Mouse (Mus musculus): ENCODE measurements around the gene Syne3.

Syne3 gene

GRCm38 (mm10) chr12:105031081-105032058 lies 21.8 kb upstream of the Syne3 start:
- in situ Hi-C loops (cut with MboI; ENCODE audit: unreplicated experiment in 2 of 2): loop anchor here (10.0 to 25.0 kb wide), 5 partner anchors 581 to 981 kb away; partner anchors contain the start of genes Vrk1 (in 2 of the 2), Ak7 (in 1 of the 2), Atg2b (in 1 of the 2) and Bdkrb1 (in 1 of the 2)

- in situ Hi-C loops (cut with MboI; ENCODE audit: unreplicated experiment in 2 of 2): loop anchor here (5.0 to 25.0 kb wide), 7 partner anchors 78 to 982 kb away; partner anchors contain the start of genes Vrk1 (in 2 of the 2), Ak7 (in 1 of the 2), Atg2b (in 1 of the 2) and Bdkrb1 (in 1 of the 2)
Observed at GRCm38 (mm10) chr12:105029890-105030289, 20.3 kb upstream of the Syne3 start.

GRCm38 (mm10) chr12:105027323-105027991 lies 17.8 kb upstream of the Syne3 start:
- in situ Hi-C loops (cut with MboI; ENCODE audit: unreplicated experiment in 2 of 2): loop anchor here (5.0 to 25.0 kb wide), 6 partner anchors 75 to 985 kb away; partner anchors contain the start of genes Vrk1 (in 2 of the 2), Ak7 (in 1 of the 2), Atg2b (in 1 of the 2) and Bdkrb1 (in 1 of the 2)

- in situ Hi-C loops (cut with MboI; ENCODE audit: unreplicated experiment in 2 of 2): loop anchor here (5.0 to 25.0 kb wide), 6 partner anchors 74 to 986 kb away; partner anchors contain the start of genes Vrk1 (in 2 of the 2), Ak7 (in 1 of the 2), Atg2b (in 1 of the 2) and Bdkrb1 (in 1 of the 2)
Observed at GRCm38 (mm10) chr12:105025947-105026586, 16.5 kb upstream of the Syne3 start.

- in situ Hi-C loops (cut with MboI; ENCODE audit: unreplicated experiment in 2 of 2): loop anchor here (5.0 to 25.0 kb wide), 6 partner anchors 73 to 987 kb away; partner anchors contain the start of genes Vrk1 (in 2 of the 2), Ak7 (in 1 of the 2), Atg2b (in 1 of the 2) and Bdkrb1 (in 1 of the 2)
Observed at GRCm38 (mm10) chr12:105025271-105025946, 15.8 kb upstream of the Syne3 start.

GRCm38 (mm10) chr12:105022776-105023175 lies 13.2 kb upstream of the Syne3 start:
- in situ Hi-C loops (cut with MboI; ENCODE audit: unreplicated experiment in 2 of 2): loop anchor here (10.0 to 25.0 kb wide), 3 partner anchors 278 to 1685 kb away; partner anchors contain the start of gene Otub2 (in 1 of the 2)

- in situ Hi-C loops (cut with MboI; ENCODE audit: unreplicated experiment in 2 of 2): loop anchor here (10.0 to 25.0 kb wide), 3 partner anchors 277 to 1685 kb away; partner anchors contain the start of gene Otub2 (in 1 of the 2)
Observed at GRCm38 (mm10) chr12:105022141-105022540, 12.5 kb upstream of the Syne3 start.

GRCm38 (mm10) chr12:105021441-105022069 lies 11.9 kb upstream of the Syne3 start:
- in situ Hi-C loops (cut with MboI; ENCODE audit: unreplicated experiment in 2 of 2): loop anchor here (10.0 to 25.0 kb wide), 3 partner anchors 277 to 1684 kb away; partner anchors contain the start of gene Otub2 (in 1 of the 2)

GRCm38 (mm10) chr12:105019359-105020219 lies 10.0 kb upstream of the Syne3 start:
- in situ Hi-C loops (cut with MboI; ENCODE audit: unreplicated experiment in 2 of 2): loop anchor here (5.0 to 25.0 kb wide), 4 partner anchors 267 to 1682 kb away; partner anchors contain the start of genes Dicer1 (in 1 of the 2) and Otub2 (in 1 of the 2)

- in situ Hi-C loops (cut with MboI; ENCODE audit: unreplicated experiment in 2 of 2): loop anchor here (5.0 to 25.0 kb wide), 3 partner anchors 264 to 1679 kb away; partner anchors contain the start of genes Dicer1 (in 1 of the 2) and Otub2 (in 1 of the 2)
Observed at GRCm38 (mm10) chr12:105016639-105017038, 7.0 kb upstream of the Syne3 start.

- in situ Hi-C loops (cut with MboI; ENCODE audit: unreplicated experiment in 2 of 2): loop anchor here (5.0 to 25.0 kb wide), 3 partner anchors 264 to 1679 kb away; partner anchors contain the start of genes Dicer1 (in 1 of the 2) and Otub2 (in 1 of the 2)
Observed at GRCm38 (mm10) chr12:105016199-105016598, 6.6 kb upstream of the Syne3 start.

- in situ Hi-C loops (cut with MboI; ENCODE audit: unreplicated experiment in 2 of 2): loop anchor here (25.0 kb wide), 2 partner anchors 1626 to 1676 kb away; partner anchors contain the start of gene Otub2 (in 1 of the 2)
Observed at GRCm38 (mm10) chr12:105013065-105013464, 3.5 kb upstream of the Syne3 start.

- in situ Hi-C loops (cut with MboI; ENCODE audit: unreplicated experiment in 2 of 2): loop anchor here (25.0 kb wide), 2 partner anchors 1625 to 1675 kb away; partner anchors contain the start of gene Otub2 (in 1 of the 2)
Observed at GRCm38 (mm10) chr12:105012314-105012713, 2.7 kb upstream of the Syne3 start.

GRCm38 (mm10) chr12:105011589-105011988 lies 2.0 kb upstream of the Syne3 start:
- in situ Hi-C loops (cut with MboI; ENCODE audit: unreplicated experiment in 2 of 2): loop anchor here (25.0 kb wide), 2 partner anchors 1624 to 1674 kb away; partner anchors contain the start of gene Otub2 (in 1 of the 2)

GRCm38 (mm10) chr12:105010213-105010790 lies 693 bp upstream of the Syne3 start:
- in situ Hi-C loops (cut with MboI; ENCODE audit: unreplicated experiment in 2 of 2): loop anchor here (25.0 kb wide), 2 partner anchors 1623 to 1673 kb away; partner anchors contain the start of gene Otub2 (in 1 of the 2)

- in situ Hi-C loops (cut with MboI; ENCODE audit: unreplicated experiment in 2 of 2): loop anchor here (10.0 to 25.0 kb wide), 3 partner anchors 254 to 1671 kb away; partner anchors contain the start of genes Dicer1 (in 1 of the 2) and Otub2 (in 1 of the 2)
Observed at GRCm38 (mm10) chr12:105008752-105009178, 844 bp downstream of the Syne3 start.

Measured in v-Abl transformed pro-B cells (cell line).